Comparison of ENCODE assay signal across 17 mouse cellular contexts in genomic region chr3:69674206-69674605, GRCm38 (mm10). TPM values are rescaled to one million over a fixed set of nuclear protein-coding genes. Genes with fewer than 3 reads are reported as not detected.
DNase-seq lines count a peak whose midpoint lies in the region; ATAC-seq and TF ChIP-seq lines count a peak whose summit lies in the region.
"Had no signal": no experiment of that assay in that cellular context is flagged by ENCODE, and none has a peak within 500 bp of the region (broad histone marks: within the 10 kb centered on the region; RNA-seq: fewer than 3 reads in every experiment).

No protein-coding gene starts in this region.

- ATAC-seq in heart, embryonic 14.5 days (ENCODE audit: insufficient number of reproducible peaks, insufficient read depth, low FRiP score, low read depth) = peak; percentile 59; the same call in 1 of the 2 replicates
- ATAC-seq in liver, embryonic 12.5 days = peak; percentile 44; the same call in 1 of the 2 replicates
- ATAC-seq: Patski had no signal

- peaks cover 0 to 3% of the 10 kb centered on the region in 2 experiments; a peak in 1 of 4 replicates for H3K4me1 ChIP-seq in heart, embryonic 14.5 days (ENCODE audit: control insufficient read depth in 2 of 2, insufficient read depth in 2 of 2, low read length in 2 of 2)
- peaks cover 29% of the 10 kb centered on the region for H3K4me1 ChIP-seq in bone marrow macrophage, adult 2 months (ENCODE audit: control insufficient read depth, insufficient read depth, low read length)
- H3K4me1 ChIP-seq in liver, embryonic 12.5 days = peaks cover 6% of the 10 kb centered on the region
- H3K4me1 ChIP-seq in forebrain, embryonic 10.5 days = no peaks in the 10 kb centered on the region
- H3K4me1 ChIP-seq: embryonic facial prominence, embryonic 12.5 days; forebrain, embryonic 12.5 days; limb, embryonic 15.5 days had no signal

- no peak overlapping the region for H3K27ac ChIP-seq in heart, embryonic 14.5 days (replicated peaks in 1 of 2; ENCODE audit: control insufficient read depth in 1 of 2, insufficient read depth in 1 of 2, low read depth in 2 of 2, low read length in 2 of 2)
- H3K27ac ChIP-seq in bone marrow macrophage, adult 2 months (ENCODE audit: insufficient read depth, low read depth, low read length) = peak overlapping the region; percentile 42
- no peak overlapping the region for H3K27ac ChIP-seq in liver, embryonic 12.5 days
- no peak overlapping the region for H3K27ac ChIP-seq in forebrain, embryonic 10.5 days
- H3K27ac ChIP-seq: embryonic facial prominence, embryonic 12.5 days; forebrain, embryonic 12.5 days; limb, embryonic 15.5 days had no signal

- H3K4me2 ChIP-seq in heart, embryonic 14.5 days (ENCODE audit: low read length) = no peak overlapping the region
- H3K4me2 ChIP-seq in liver, embryonic 12.5 days = no peak overlapping the region
- H3K4me2 ChIP-seq: embryonic facial prominence, embryonic 12.5 days; forebrain, embryonic 12.5 days; limb, embryonic 15.5 days had no signal

- 14% methylated on average over 3 of the region's 3 CpGs for WGBS in heart, embryonic 14.5 days
- WGBS in liver, embryonic 12.5 days (ENCODE audit: insufficient replicate concordance) = 15% methylated on average over 3 of the region's 3 CpGs
- 84% methylated on average over 3 of the region's 3 CpGs for WGBS in forebrain, embryonic 10.5 days

- no peak overlapping the region for H3K4me3 ChIP-seq in heart, embryonic 14.5 days (ENCODE audit: control insufficient read depth in 1 of 2, insufficient read depth in 1 of 2, low read depth in 1 of 2, low read length in 2 of 2)
- H3K4me3 ChIP-seq in bone marrow macrophage, adult 2 months (ENCODE audit: insufficient read depth, low read length) = no peak overlapping the region
- no peak overlapping the region for H3K4me3 ChIP-seq in liver, embryonic 12.5 days
- no peak overlapping the region for H3K4me3 ChIP-seq in forebrain, embryonic 10.5 days
- H3K4me3 ChIP-seq: embryonic facial prominence, embryonic 12.5 days; forebrain, embryonic 12.5 days; limb, embryonic 15.5 days had no signal

- H3K9me3 ChIP-seq in heart, embryonic 14.5 days (ENCODE audit: control insufficient read depth, low read length) = no peaks in the 10 kb centered on the region
- H3K9me3 ChIP-seq in liver, embryonic 12.5 days (replicated peaks) = no peaks in the 10 kb centered on the region
- H3K9me3 ChIP-seq in forebrain, embryonic 10.5 days = no peaks in the 10 kb centered on the region
- H3K9me3 ChIP-seq: embryonic facial prominence, embryonic 12.5 days; limb, embryonic 15.5 days had no signal

- H3K27me3 ChIP-seq in heart, embryonic 14.5 days (ENCODE audit: control insufficient read depth, insufficient read depth, low read length) = no peaks in the 10 kb centered on the region
- 0 out of 2 replicates have a peak, but pooled peaks cover 7% of the 10 kb centered on the region for H3K27me3 ChIP-seq in liver, embryonic 12.5 days (replicated peaks)
- H3K27me3 ChIP-seq in forebrain, embryonic 10.5 days (ENCODE audit: poor library complexity, severe bottlenecking) = no peaks in the 10 kb centered on the region
- H3K27me3 ChIP-seq: embryonic facial prominence, embryonic 12.5 days; forebrain, embryonic 12.5 days; limb, embryonic 15.5 days had no signal

- no peaks in the 10 kb centered on the region for H3K36me3 ChIP-seq in heart, embryonic 14.5 days (ENCODE audit: control insufficient read depth, insufficient read depth, low read length)
- H3K36me3 ChIP-seq in liver, embryonic 12.5 days = no peaks in the 10 kb centered on the region
- no peaks in the 10 kb centered on the region for H3K36me3 ChIP-seq in forebrain, embryonic 10.5 days (replicated peaks)
- H3K36me3 ChIP-seq: embryonic facial prominence, embryonic 12.5 days; forebrain, embryonic 12.5 days; limb, embryonic 15.5 days had no signal

- H3K9ac ChIP-seq in heart, embryonic 14.5 days (ENCODE audit: low read length) = no peak overlapping the region
- no peak overlapping the region for H3K9ac ChIP-seq in liver, embryonic 12.5 days
- H3K9ac ChIP-seq: embryonic facial prominence, embryonic 12.5 days; forebrain, embryonic 12.5 days; limb, embryonic 15.5 days had no signal

- no peak for TF ChIP-seq CTCF in bone marrow macrophage, adult 2 months (IDR thresholded peaks at IDR 0.05; ENCODE audit: low read depth, low read length)

- no peak for DNase-seq in heart, adult 8-10 months (ENCODE audit: low spot score)
- peak; percentile 10 for DNase-seq in naive thymus-derived CD4-positive, alpha-beta T cell, adult 2 months (ENCODE audit: low read depth)
- no peak for DNase-seq in adrenal gland, postnatal 36 days
- no peak for DNase-seq in cerebellum, postnatal 36 days
- no peak for DNase-seq in forebrain, embryonic 10.5 days (ENCODE audit: extremely low spot score, low spot score)
- DNase-seq: adrenal gland, adult 2 months; cerebellum, postnatal 10 days; gastrocnemius, postnatal 36 days; kidney, adult 18-20 months; retina, postnatal 1 day had no signal

- no peak for TF ChIP-seq POLR2A in bone marrow macrophage, adult 2 months (IDR thresholded peaks at IDR 0.05; ENCODE audit: borderline replicate concordance, low read depth, low read length)

RNA-seq across cellular contexts. Expression of gene Nmd3, which starts 47.6 kb away (rescaled TPM):
- 102 and 107 TPM in 2 replicates for polyA plus RNA-seq in heart, embryonic 14.5 days (2014; fragmentation: Nextera tagmentation; extraction: Ambion mirVana)
- 10 to 100 TPM; 31.5 to 46.7 (median 40.2) TPM for total RNA-seq in heart, adult 8-10 months (2022)
- 45.0 and 48.1 TPM in 2 replicates for polyA plus RNA-seq in bone marrow macrophage, adult 2 months (2012; ENCODE audit: insufficient read depth, insufficient read length, missing spikeins)
- 121 TPM in 2 replicates for polyA plus RNA-seq in liver, embryonic 12.5 days (2016; fragmentation: Nextera tagmentation; extraction: Ambion mirVana)
- 10 to 100 TPM; 92.4 to 94.0 TPM for total RNA-seq in adrenal gland, postnatal 36 days (2021)
- polyA plus RNA-seq in forebrain, embryonic 10.5 days (2016; fragmentation: Nextera tagmentation; extraction: Ambion mirVana) = 162 and 163 TPM in 2 replicates
